Mouse (Mus musculus): ENCODE results near the gene Dnah14. TPM values are rescaled to one million over a fixed set of nuclear protein-coding genes. Genes with fewer than 3 reads are reported as not detected.
A peak's percentile ranks its signal among the peaks of the same experiment; 100 is the strongest.

The Dnah14 gene
- total and polyA plus RNA-seq, 2 experiments from 2014 or later, result 0.56 TPM; not detected in 1

GRCm38 (mm10) chr1:181569447-181569846 is 6.9 kb upstream of the Dnah14 start:
- Histone ChIP-seq H3K27ac (ENCODE audit: low read depth) (no peak overlapping the region), H3K27me3 (ENCODE audit: control insufficient read depth, insufficient read depth, low read length) (no peaks in the 10 kb centered on the region), H3K4me3 (ENCODE audit: low read depth, low read length) (no peak overlapping the region), H3K4me2 (ENCODE audit: low read depth, low read length) (no peak overlapping the region), H3K4me1 (ENCODE audit: control insufficient read depth, insufficient read depth) (no peaks in the 10 kb centered on the region), H3K9ac (replicated peaks; ENCODE audit: low read depth, low read length) (no peak overlapping the region), H3K9me3 (replicated peaks; ENCODE audit: control insufficient read depth, low read length) (no peaks in the 10 kb centered on the region), H3K36me3 (replicated peaks; ENCODE audit: control insufficient read depth, insufficient read depth, low read length) (no peaks in the 10 kb centered on the region)
- ATAC-seq (ENCODE audit: insufficient read depth, low read depth) (no peak), DNase-seq (ENCODE audit: low spot score) (no peak)
- no peak for TF ChIP-seq EP300 (IDR thresholded peaks at IDR 0.05; ENCODE audit: low read depth)
- TF ChIP-seq CTCF (IDR thresholded peaks at IDR 0.05; ENCODE audit: low read depth), result no peak
- WGBS, result 79% methylated on average over 9 of the region's 9 CpGs

GRCm38 (mm10) chr1:181583152-181583551 is 6.8 kb downstream of the Dnah14 start:
- no peak overlapping the region for H3K4me3 ChIP-seq (ENCODE audit: low read depth, low read length)
- no peak overlapping the region for H3K4me2 ChIP-seq (ENCODE audit: low read depth, low read length)
- TF ChIP-seq CTCF (IDR thresholded peaks at IDR 0.05; ENCODE audit: low read depth), result no peak
- H3K27ac ChIP-seq (ENCODE audit: low read depth), result no peak overlapping the region
- no peak for ATAC-seq (ENCODE audit: insufficient read depth, low read depth)
- 64% methylated on average over 8 of the region's 8 CpGs for WGBS
- no peaks in the 10 kb centered on the region for H3K4me1 ChIP-seq (ENCODE audit: control insufficient read depth, insufficient read depth)
- no peaks in the 10 kb centered on the region for H3K36me3 ChIP-seq (replicated peaks; ENCODE audit: control insufficient read depth, insufficient read depth, low read length)
- no peaks in the 10 kb centered on the region for H3K27me3 ChIP-seq (ENCODE audit: control insufficient read depth, insufficient read depth, low read length)
- no peak for DNase-seq (ENCODE audit: low spot score)
- no peak overlapping the region for H3K9ac ChIP-seq (replicated peaks; ENCODE audit: low read depth, low read length)
- H3K9me3 ChIP-seq (replicated peaks; ENCODE audit: control insufficient read depth, low read length), result no peaks in the 10 kb centered on the region

- no peaks in the 10 kb centered on the region for H3K4me1 ChIP-seq (ENCODE audit: control insufficient read depth, insufficient read depth)
- ATAC-seq (ENCODE audit: insufficient read depth, low read depth) (no peak), DNase-seq (ENCODE audit: low spot score) (no peak)
- no peak overlapping the region for H3K27ac ChIP-seq (ENCODE audit: low read depth)
- H3K4me2 ChIP-seq (ENCODE audit: low read depth, low read length), result no peak overlapping the region
- TF ChIP-seq CTCF (IDR thresholded peaks at IDR 0.05; ENCODE audit: low read depth) (no peak), EP300 (IDR thresholded peaks at IDR 0.05; ENCODE audit: low read depth) (no peak)
- H3K9ac ChIP-seq (replicated peaks; ENCODE audit: low read depth, low read length), result no peak overlapping the region
- no peaks in the 10 kb centered on the region for H3K9me3 ChIP-seq (replicated peaks; ENCODE audit: control insufficient read depth, low read length)
- H3K27me3 ChIP-seq (ENCODE audit: control insufficient read depth, insufficient read depth, low read length), result no peaks in the 10 kb centered on the region
- WGBS, result 70% methylated on average over 6 of the region's 6 CpGs
- H3K4me3 ChIP-seq (ENCODE audit: low read depth, low read length), result no peak overlapping the region
- H3K36me3 ChIP-seq (replicated peaks; ENCODE audit: control insufficient read depth, insufficient read depth, low read length), result no peaks in the 10 kb centered on the region
Measured at GRCm38 (mm10) chr1:181589116-181589515, 12.8 kb downstream of the Dnah14 start.

- H3K36me3 ChIP-seq (replicated peaks; ENCODE audit: control insufficient read depth, insufficient read depth, low read length), result no peaks in the 10 kb centered on the region
- no peak overlapping the region for H3K4me3 ChIP-seq (ENCODE audit: low read depth, low read length)
- H3K27me3 ChIP-seq (ENCODE audit: control insufficient read depth, insufficient read depth, low read length), result no peaks in the 10 kb centered on the region
- H3K9ac ChIP-seq (replicated peaks; ENCODE audit: low read depth, low read length), result no peak overlapping the region
- H3K4me1 ChIP-seq (ENCODE audit: control insufficient read depth, insufficient read depth), result no peaks in the 10 kb centered on the region
- WGBS, result 51% methylated on average over 4 of the region's 4 CpGs
- DNase-seq (ENCODE audit: low spot score) (no peak), ATAC-seq (ENCODE audit: insufficient read depth, low read depth) (no peak)
- H3K9me3 ChIP-seq (replicated peaks; ENCODE audit: control insufficient read depth, low read length), result no peaks in the 10 kb centered on the region
- no peak overlapping the region for H3K27ac ChIP-seq (ENCODE audit: low read depth)
- H3K4me2 ChIP-seq (ENCODE audit: low read depth, low read length), result no peak overlapping the region
- TF ChIP-seq EP300 (IDR thresholded peaks at IDR 0.05; ENCODE audit: low read depth) (no peak), CTCF (IDR thresholded peaks at IDR 0.05; ENCODE audit: low read depth) (no peak)
Measured at GRCm38 (mm10) chr1:181599376-181599775, 23.0 kb downstream of the Dnah14 start.

- Histone ChIP-seq H3K36me3 (replicated peaks; ENCODE audit: control insufficient read depth, insufficient read depth, low read length) (no peaks in the 10 kb centered on the region), H3K4me1 (ENCODE audit: control insufficient read depth, insufficient read depth) (no peaks in the 10 kb centered on the region), H3K27me3 (ENCODE audit: control insufficient read depth, insufficient read depth, low read length) (no peaks in the 10 kb centered on the region), H3K9ac (replicated peaks; ENCODE audit: low read depth, low read length) (no peak overlapping the region), H3K4me3 (ENCODE audit: low read depth, low read length) (no peak overlapping the region), H3K4me2 (ENCODE audit: low read depth, low read length) (no peak overlapping the region), H3K9me3 (replicated peaks; ENCODE audit: control insufficient read depth, low read length) (no peaks in the 10 kb centered on the region), H3K27ac (ENCODE audit: low read depth) (no peak overlapping the region)
- DNase-seq (ENCODE audit: low spot score), result no peak
- WGBS, result 77% methylated on average over 3 of the region's 3 CpGs
- TF ChIP-seq EP300 (IDR thresholded peaks at IDR 0.05; ENCODE audit: low read depth), result no peak
- no peak for ATAC-seq (ENCODE audit: insufficient read depth, low read depth)
Measured at GRCm38 (mm10) chr1:181611118-181611517, 34.8 kb downstream of the Dnah14 start.

- Histone ChIP-seq H3K4me3 (ENCODE audit: low read depth, low read length) (no peak overlapping the region), H3K27me3 (ENCODE audit: control insufficient read depth, insufficient read depth, low read length) (no peaks in the 10 kb centered on the region), H3K4me2 (ENCODE audit: low read depth, low read length) (no peak overlapping the region), H3K9me3 (replicated peaks; ENCODE audit: control insufficient read depth, low read length) (no peaks in the 10 kb centered on the region), H3K9ac (replicated peaks; ENCODE audit: low read depth, low read length) (no peak overlapping the region), H3K36me3 (replicated peaks; ENCODE audit: control insufficient read depth, insufficient read depth, low read length) (no peaks in the 10 kb centered on the region), H3K27ac (ENCODE audit: low read depth) (no peak overlapping the region), H3K4me1 (ENCODE audit: control insufficient read depth, insufficient read depth) (no peaks in the 10 kb centered on the region)
- DNase-seq (ENCODE audit: low spot score) (peak; percentile 69), ATAC-seq (ENCODE audit: insufficient read depth, low read depth) (no peak; the same call in 1 of the 2 replicates)
- TF ChIP-seq EP300 (IDR thresholded peaks at IDR 0.05; ENCODE audit: low read depth) (no peak), CTCF (IDR thresholded peaks at IDR 0.05; ENCODE audit: low read depth) (peak; percentile 90)
- WGBS, result 38% methylated on average over 11 of the region's 11 CpGs
Measured at GRCm38 (mm10) chr1:181615866-181616491, 39.6 kb downstream of the Dnah14 start.

Measured in heart, postnatal 0 days (tissue).